1 mouse cellular context compared by ENCODE assay signal in genomic region chr8:70286737-70287136, GRCm38 (mm10).
TF ChIP-seq lines count a peak whose summit lies in the region.

No protein-coding gene starts in this region.

TF ChIP-seq in CH12.LX, 34 proteins besides CTCF, POLR2A, EP300 and RAD21 (continued from another document):
- TF ChIP-seq E2F4 (IDR thresholded peaks at IDR 0.05; ENCODE audit: insufficient replicate concordance, low read depth, low read length) (no peak), IRF4 (IDR thresholded peaks at IDR 0.05; ENCODE audit: low read depth, low read length) (no peak), NELFE (IDR thresholded peaks at IDR 0.05; ENCODE audit: low read depth, low read length) (no peak), MAX (IDR thresholded peaks at IDR 0.05; ENCODE audit: low read length) (no peak), MXI1 (IDR thresholded peaks at IDR 0.05; ENCODE audit: low read depth, low read length) (no peak), POLR2AphosphoS2 (IDR thresholded peaks at IDR 0.05; ENCODE audit: low read depth, low read length) (no peak), NRF1 (IDR thresholded peaks at IDR 0.05; ENCODE audit: low read depth, low read length) (no peak)
